Mouse (Mus musculus) 416B (cell line): ENCODE measurements around the gene Osbpl3.

Source experiments
- DNase-seq: peaks from one replicate; pipeline ENCODE4 v3.0.0; 2011; ENCODE audit warnings: low read depth

The Osbpl3 gene

DNA sequence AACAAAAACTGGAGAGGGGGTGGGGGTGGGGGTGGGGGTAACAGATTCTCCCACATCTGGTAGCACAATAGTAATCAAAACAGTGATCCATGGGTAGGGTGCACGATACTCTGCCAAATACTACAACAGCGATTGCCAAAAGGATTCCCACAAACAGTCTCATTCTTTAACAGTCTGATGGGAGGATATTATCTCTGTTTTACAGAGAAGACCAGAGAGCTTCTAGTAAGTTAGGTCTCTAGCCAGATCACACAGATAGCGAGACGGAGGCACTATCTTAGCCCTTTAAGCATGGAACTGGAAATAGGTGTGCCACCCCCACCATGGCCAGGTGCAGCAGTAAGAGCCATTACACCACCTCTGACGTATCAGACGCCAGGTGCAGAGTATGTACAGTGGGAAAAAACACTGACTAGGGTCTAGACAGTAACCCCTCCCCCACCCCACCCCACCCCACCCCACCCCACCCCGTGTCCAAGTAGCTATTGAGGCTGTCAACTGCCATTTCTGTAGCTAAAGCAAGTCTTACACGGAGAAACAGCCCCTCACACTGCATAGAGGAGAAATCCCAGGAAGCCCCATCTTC lies 84.4 kb downstream of the Osbpl3 start:
- DNase-seq, result no peak

GRCm38 (mm10) chr6:50368502-50369292 lies 87.3 kb downstream of the Osbpl3 start:
- DNase-seq, result no peak

GRCm38 (mm10) chr6:50367836-50368235 lies 88.2 kb downstream of the Osbpl3 start:
- DNase-seq, result no peak

DNA sequence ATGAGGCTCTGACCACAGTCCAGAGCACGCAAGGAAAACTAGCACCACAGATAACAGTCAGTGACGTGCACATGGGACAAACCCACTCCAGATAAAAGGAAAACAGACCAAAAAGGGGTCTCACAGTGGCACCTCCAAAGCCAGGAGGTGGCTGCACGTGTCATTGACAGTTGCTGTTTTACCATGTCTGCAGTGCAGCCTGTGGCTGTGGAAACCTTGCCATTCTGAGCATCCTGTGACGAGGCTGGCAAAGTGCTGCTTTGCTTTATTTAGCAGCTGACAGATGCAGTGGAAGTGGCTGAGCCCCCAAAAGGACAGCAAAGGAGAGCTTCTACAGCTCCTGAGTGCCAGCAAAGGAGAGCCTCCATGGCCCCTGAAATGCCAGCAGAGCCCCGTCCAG lies 89.3 kb downstream of the Osbpl3 start:
- no peak for DNase-seq

- DNase-seq, result no peak
These were observed 89.7 kb downstream of the Osbpl3 start for GRCm38 (mm10) chr6:50366319-50366718.

DNA sequence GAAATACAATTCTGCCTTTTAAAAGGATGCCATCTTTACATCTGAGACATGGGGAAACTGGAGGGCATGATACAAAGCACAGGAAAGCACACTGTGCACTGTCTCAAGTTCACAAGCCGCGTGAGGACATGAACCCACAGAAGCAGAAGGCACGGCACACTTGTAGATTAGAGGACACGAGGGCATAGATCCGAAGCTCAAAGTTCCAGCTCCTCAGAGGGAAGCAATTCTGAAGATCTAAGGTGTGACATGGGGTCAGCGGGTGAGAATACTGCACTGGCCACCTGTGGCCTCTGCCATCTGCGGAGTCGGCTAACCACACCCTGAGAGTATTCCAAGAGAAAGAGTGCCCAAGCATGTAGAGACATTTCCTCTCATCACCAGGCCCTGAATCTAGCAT lies 91.6 kb downstream of the Osbpl3 start:
- no peak for DNase-seq

DNA sequence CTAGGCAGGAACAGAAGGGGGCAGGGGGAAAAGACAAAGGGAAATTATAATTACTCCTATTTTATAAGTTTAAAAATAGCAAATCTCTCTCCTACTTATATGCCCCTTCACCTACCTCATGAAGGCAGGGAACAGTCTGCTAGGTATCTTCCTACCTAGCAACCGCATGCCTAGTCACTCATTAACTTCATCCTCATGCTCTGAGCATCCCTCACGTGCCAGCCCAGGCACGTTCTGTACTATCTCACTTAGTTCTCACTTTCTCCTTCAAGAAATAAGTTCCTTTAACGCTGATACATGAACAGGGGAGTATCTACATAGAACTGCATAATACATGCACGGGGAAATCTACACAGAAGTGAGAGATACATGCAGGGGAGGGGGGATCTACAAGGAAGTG lies 92.6 kb downstream of the Osbpl3 start:
- DNase-seq, result no peak

- peak; percentile 19 for DNase-seq
These were observed 93.2 kb downstream of the Osbpl3 start for GRCm38 (mm10) chr6:50362704-50363261.

- DNase-seq, result no peak
These were observed 93.8 kb downstream of the Osbpl3 start for GRCm38 (mm10) chr6:50362196-50362595.

- DNase-seq, result no peak
These were observed 97.8 kb downstream of the Osbpl3 start for GRCm38 (mm10) chr6:50358104-50358679.

DNA sequence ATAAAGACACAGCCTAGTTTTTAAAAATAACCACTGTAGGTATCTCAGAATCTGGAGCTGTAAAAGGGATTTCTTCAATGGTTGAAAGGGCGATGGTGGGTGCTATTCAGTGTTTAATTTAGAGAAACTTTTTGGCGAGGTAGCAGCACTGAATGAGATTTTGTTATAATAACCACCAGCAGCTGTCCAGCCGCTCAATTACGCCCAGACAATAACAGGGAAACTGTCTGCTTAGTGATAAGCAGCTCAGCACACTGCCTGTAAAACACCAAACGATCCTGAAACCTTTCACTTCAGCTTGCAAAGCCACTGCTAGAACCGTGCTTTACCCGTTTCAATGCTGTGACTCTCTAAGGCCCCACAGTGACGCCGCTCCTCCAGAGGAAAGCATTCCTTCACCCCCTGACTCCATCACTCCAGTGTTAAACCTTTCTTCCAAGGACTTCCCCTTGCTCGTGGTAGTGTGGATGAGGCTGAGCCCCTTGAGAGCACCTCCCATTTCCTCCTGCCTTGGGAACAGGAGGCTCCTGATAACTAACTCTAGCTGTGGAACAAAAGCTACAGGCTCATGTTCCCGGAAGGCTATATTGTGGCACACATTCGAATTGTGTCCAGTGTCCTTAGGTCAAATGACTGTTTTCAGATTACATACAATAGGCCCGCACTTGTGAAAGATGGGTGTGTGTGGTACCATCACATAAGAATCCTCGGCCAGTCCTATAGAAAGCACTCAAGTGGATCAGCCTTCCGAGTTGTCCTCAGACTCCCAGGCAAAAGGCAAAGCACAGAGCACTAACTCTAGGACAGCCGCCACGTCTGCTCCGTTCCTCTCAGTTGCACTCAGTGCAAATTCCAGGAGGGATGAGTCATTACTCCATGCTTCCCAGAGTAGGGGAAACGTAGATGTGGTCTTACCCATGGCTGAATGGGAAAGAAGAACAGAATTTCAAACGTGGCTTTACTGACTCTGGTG lies 101.0 kb downstream of the Osbpl3 start:
- no peak for DNase-seq

DNA sequence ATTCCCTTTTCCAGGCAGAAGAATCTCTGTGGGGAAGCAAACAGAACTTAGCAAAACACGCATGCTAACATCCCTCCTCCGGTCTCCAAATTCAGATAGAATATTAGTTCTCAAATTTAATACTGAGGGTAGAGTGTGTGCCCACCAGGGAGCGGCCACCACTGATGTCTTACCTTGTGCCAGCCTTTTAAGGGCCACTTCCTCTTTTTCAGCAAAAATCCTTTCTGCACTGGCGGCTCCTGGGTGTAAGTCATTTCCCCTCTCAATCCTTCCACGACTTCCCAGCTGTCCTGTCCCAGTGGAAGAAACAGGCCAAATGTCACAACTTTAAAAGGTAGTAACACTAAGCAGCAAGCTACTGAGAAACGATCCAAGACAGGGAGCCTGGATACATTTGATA lies 103.2 kb downstream of the Osbpl3 start:
- DNase-seq, result peak; percentile 53

DNA sequence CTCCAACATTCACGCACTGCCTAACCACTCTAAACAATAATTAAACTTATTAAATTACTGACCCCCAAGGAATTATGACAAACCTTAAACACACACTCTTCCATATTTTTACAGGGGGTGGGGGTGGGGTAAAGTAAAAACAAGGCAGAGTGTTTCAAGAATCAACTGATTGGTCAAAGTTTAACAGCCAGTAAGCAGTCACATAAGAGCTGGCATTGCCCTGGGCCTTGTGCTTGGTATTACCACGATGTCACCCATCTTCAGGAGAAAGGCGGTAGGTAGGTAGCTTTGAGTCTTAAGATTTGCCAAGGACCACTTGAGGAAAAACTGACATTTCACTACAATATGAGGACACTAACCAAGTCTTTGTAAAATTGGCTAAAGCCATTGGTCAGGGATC lies 105.1 kb downstream of the Osbpl3 start:
- DNase-seq, result no peak

DNA sequence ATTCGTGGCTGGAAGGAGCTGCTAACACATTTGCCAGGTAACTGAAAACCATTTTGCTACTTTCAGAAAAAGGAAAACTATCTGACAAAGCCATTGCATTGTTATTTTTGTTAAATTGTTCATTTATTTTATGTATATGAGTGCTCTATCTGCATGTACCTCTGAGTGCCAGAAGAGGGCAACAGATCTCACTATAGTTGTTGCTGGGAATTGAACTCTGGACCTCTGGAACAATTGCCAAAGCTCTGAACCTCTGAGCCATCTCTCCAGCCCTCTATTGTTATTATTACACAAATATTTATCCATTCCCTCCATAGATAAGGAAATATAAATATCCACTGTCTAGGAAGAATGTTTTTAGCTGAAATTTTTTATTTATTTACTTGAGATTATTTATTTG lies 107.4 kb downstream of the Osbpl3 start:
- peak; percentile 34 for DNase-seq

GRCm38 (mm10) chr6:50346204-50346603 lies 109.8 kb downstream of the Osbpl3 start:
- no peak for DNase-seq

GRCm38 (mm10) chr6:50340226-50340906 lies 115.6 kb downstream of the Osbpl3 start:
- no peak for DNase-seq

DNA sequence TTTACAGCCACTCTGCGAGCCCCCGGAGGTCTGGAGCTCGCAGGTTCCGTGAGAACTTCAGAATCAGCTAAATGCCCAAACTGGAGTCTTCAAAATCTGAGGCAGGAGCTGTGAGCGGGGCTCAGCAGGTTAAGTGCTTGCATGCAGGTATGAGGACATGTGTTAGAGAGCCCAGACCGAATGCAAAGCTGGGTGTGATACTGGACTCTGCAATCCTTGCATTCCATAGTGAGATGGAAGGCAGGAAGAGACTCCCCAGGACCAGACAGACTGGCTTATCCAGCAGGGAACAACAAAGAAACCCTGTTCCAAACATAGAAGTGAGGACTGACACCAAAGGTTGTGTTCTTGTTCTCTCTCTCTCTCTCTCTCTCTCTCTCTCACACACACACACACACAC lies 118.6 kb downstream of the Osbpl3 start:
- DNase-seq, result no peak

- no peak for DNase-seq
These were observed 119.6 kb downstream of the Osbpl3 start for GRCm38 (mm10) chr6:50336376-50336775.

DNA sequence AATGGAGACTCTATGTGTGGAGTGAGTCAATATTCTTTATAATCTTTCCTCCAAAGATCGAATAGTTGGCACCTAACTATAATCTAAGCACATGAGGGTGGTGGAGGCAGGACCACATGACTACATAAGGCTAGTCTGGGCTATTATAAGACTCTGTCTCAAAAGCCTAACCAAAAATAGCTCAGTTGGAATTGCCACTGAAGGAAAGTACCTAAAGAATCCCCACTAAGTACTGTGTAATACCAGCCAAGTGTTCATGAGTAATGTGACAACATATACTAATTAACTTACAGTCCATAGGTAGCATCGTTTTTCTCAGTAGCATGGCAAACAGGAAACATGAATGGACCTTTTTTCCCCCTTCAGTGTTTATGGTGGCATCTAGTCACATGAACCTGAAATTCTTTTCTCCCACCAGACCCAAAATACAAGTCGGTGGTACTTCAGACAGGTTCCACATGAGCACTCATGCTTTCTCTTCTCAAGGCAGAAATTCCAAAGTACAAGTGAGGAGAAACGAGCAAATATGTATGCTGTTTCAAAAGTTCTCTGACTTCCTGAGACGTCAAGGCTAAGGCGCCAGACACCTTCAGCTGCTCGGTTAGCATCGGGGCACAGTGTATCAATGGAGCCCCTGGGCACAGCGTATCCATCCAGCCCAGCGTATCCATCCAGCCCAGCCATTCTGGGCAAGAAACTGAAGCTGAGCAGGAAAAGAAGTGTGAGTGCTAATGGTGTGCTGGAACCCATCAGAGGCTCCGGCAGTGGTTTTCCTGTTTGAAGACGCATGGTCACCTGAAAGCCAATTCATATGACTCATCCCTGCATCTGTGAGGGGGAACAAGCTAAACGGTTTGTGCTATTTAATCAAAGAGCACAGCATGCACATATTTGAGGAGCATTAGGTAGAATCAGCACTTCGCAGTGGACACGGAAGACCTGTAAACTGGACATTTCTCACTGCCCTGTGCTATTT lies 120.9 kb downstream of the Osbpl3 start:
- peak; percentile 76 for DNase-seq

DNA sequence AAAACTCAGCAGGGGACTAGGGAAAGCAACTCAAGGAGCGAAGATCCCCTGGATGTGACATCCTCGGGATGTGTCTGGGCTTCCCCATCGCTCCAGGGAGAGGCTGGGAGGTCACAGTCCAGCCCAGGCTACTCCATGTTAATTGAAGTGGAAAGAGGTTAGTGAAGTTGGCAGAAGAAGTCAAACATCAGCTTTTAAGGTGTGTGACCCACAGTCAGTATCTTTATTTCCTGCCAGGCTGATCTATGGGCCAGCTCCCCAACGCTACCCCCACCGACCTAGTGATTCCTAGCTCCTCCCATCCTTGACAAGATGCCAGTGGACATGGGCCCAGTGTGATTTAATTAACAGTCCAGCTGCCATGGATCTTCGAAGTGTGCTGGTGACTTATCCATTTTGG lies 122.7 kb downstream of the Osbpl3 start:
- DNase-seq, result no peak
